Mouse (Mus musculus): ENCODE measurements around the gene Tnfsf12.

DNA sequence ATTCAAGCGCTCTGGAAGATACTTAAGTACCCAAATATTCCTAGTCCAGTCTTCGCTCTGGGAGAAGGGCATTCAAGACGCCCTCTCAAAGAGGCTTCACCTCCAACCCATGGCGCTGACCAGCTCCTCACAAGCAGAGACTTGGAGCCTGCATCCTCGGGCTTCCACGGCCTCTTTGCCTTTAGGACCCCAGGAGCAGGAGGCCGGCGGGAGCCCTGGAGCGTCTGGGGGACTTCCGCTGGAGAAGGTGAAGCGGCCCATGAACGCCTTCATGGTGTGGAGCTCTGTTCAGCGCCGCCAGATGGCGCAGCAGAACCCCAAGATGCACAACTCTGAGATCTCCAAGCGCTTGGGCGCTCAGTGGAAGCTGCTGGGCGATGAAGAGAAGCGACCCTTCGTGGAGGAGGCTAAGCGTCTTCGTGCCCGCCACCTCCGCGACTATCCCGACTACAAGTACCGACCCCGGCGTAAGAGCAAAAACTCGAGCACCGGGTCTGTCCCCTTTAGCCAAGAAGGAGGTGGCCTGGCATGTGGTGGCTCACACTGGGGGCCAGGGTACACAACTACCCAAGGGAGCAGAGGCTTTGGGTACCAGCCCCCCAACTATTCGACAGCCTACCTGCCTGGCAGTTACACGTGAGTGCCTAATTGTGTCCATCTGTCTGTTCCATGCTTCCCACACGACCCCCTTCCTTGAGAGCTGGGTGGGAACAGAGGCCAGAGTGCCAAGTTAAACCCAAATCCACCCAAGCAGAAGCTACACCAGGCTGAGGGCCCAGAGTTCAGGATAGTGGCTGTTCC lies 40.2 kb downstream of the Tnfsf12 start, which contains the start of gene Sox15:
- TF ChIP-seq CTCF (IDR thresholded peaks at IDR 0.05; ENCODE audit: control insufficient read depth, insufficient read depth, insufficient replicate concordance, low read depth, low read length) (peak; percentile 51; the same call in 1 of the 2 replicates), POLR2A (IDR thresholded peaks at IDR 0.05; ENCODE audit: control insufficient read depth, low read depth, low read length) (no peak)

All from testis, adult 2 months (tissue).